Mouse (Mus musculus) spleen, adult 2 months (tissue): ENCODE results near the gene Exoc2.

ENCODE experiments used
- CTCF ChIP-seq: fragments of 200-500 bp; IDR thresholded peaks from 2 replicates; pipeline ENCODE4 v1.5.1; 2011; ENCODE audit warnings: mild to moderate bottlenecking, inconsistent platforms; ENCODE audit not compliant: insufficient read depth, insufficient read length, insufficient replicate concordance; ENCODE audit errors: extremely low read depth
- POLR2A ChIP-seq: fragments of 200-500 bp; IDR thresholded peaks from 2 replicates; pipeline ENCODE4 v1.6.1; 2011; ENCODE audit warnings: low read depth, low read length, inconsistent platforms

DNA sequence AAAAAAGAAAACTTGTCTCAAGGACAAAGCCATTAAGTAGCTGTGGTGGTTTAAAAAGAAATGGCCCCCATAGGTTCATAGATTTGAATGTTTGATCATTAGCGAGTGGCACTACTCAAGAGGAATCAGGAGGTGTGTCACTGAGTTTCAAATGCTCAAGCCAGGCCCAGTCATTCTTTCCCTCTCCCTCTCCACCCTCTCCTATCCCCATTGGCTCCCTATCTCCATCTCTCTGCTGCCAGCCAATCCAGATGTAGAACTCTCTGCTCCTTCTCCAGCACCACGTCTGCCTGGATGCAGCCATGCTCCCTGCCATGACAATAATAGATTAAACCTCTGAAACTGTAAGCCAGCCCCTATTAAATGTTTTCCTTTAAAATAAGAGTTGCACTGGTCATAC is 12.0 kb downstream of the Exoc2 start:
- TF ChIP-seq CTCF, result no peak
- no peak for TF ChIP-seq POLR2A
